Mouse (Mus musculus): ENCODE measurements around the gene Slc26a9. TPM values are rescaled to one million over a fixed set of nuclear protein-coding genes. Genes with fewer than 3 reads are reported as not detected.

Gene Slc26a9
- polyA plus RNA-seq, 1 experiment: not detected

- no peaks in the 10 kb centered on the region for H3K36me3 ChIP-seq (replicated peaks; ENCODE audit: low read length)
- H3K4me3 ChIP-seq (replicated peaks): no peak overlapping the region
- H3K9me3 ChIP-seq: no peaks in the 10 kb centered on the region
- peaks cover 90% of the 10 kb centered on the region for H3K27me3 ChIP-seq (replicated peaks)
- no peak for TF ChIP-seq FLI1 (IDR thresholded peaks at IDR 0.05; ENCODE audit: low read length)
- H3K4me1 ChIP-seq: peaks cover 90% of the 10 kb centered on the region
Measured at GRCm38 (mm10) chr1:131751181-131751890, 7.5 kb downstream of the Slc26a9 start.

GRCm38 (mm10) chr1:131751891-131752311 is 8.1 kb downstream of the Slc26a9 start:
- TF ChIP-seq FLI1 (IDR thresholded peaks at IDR 0.05; ENCODE audit: low read length) (no peak), GATA1 (IDR thresholded peaks at IDR 0.05; ENCODE audit: borderline replicate concordance, low read length) (no peak)
- Histone ChIP-seq H3K4me1 (peaks cover 86% of the 10 kb centered on the region), H3K36me3 (replicated peaks; ENCODE audit: low read length) (no peaks in the 10 kb centered on the region), H3K4me3 (replicated peaks) (no peak overlapping the region), H3K27me3 (replicated peaks) (peaks cover 90% of the 10 kb centered on the region), H3K9me3 (no peaks in the 10 kb centered on the region)

- peaks cover 63% of the 10 kb centered on the region for H3K4me1 ChIP-seq
- TF ChIP-seq FLI1 (IDR thresholded peaks at IDR 0.05; ENCODE audit: low read length) (no peak), GATA1 (IDR thresholded peaks at IDR 0.05; ENCODE audit: borderline replicate concordance, low read length) (no peak)
- H3K4me3 ChIP-seq (replicated peaks): no peak overlapping the region
Measured at GRCm38 (mm10) chr1:131754212-131754829, 10.5 kb downstream of the Slc26a9 start.

DNA sequence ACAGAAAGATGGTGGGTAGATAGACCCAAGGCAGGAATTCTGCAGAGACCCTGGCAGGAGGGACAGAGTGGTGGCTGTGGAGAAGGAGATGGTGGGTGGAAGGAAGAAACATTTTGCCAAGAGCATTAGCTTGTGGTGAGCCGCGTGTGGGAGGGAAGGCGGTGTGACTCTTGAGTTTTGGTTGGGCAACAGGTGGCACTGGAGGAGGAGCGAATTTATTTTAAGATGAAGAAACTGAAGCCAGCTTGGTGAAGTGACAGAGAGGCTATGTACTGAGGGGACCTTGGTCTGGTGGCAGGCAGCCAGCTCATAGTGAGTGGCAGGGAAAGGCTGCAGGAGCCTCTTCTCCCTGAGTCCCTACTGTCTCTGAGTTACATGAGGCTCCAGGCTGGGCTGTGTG is 11.1 kb downstream of the Slc26a9 start:
- no peaks in the 10 kb centered on the region for H3K9me3 ChIP-seq
- peak overlapping the region; percentile 3 for H3K4me3 ChIP-seq (replicated peaks)
- no peaks in the 10 kb centered on the region for H3K36me3 ChIP-seq (replicated peaks; ENCODE audit: low read length)
- TF ChIP-seq GATA1 (IDR thresholded peaks at IDR 0.05; ENCODE audit: borderline replicate concordance, low read length) (no peak), FLI1 (IDR thresholded peaks at IDR 0.05; ENCODE audit: low read length) (no peak)
- peaks cover 57% of the 10 kb centered on the region for H3K4me1 ChIP-seq
- H3K27me3 ChIP-seq (replicated peaks): peaks cover 87% of the 10 kb centered on the region

More at GRCm38 (mm10) chr1:131754212-131754829, 10.5 kb downstream of the Slc26a9 start:
- H3K36me3 ChIP-seq (replicated peaks; ENCODE audit: low read length): no peaks in the 10 kb centered on the region
- H3K9me3 ChIP-seq: no peaks in the 10 kb centered on the region
- peaks cover 91% of the 10 kb centered on the region for H3K27me3 ChIP-seq (replicated peaks)

DNA sequence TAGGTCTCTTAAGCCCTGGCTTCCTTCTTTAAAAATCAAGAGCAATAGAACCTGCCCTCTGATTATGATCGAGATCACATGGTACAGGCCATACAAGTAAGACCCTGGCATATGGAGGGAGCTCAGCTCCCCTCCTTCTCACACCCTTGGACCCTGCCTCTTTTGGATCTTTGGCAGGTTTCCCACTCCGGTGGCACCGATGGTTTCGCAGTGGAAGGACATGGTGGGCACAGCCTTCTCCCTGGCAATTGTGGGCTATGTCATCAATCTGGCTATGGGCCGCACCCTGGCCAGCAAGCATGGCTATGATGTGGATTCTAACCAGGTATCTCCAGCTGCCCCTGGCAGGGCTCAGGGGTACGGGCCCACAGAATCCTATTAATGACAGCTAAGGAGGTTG is 13.4 kb downstream of the Slc26a9 start:
- H3K4me3 ChIP-seq (replicated peaks): no peak overlapping the region
- H3K4me1 ChIP-seq: peaks cover 51% of the 10 kb centered on the region
- TF ChIP-seq GATA1 (IDR thresholded peaks at IDR 0.05; ENCODE audit: borderline replicate concordance, low read length) (no peak), FLI1 (IDR thresholded peaks at IDR 0.05; ENCODE audit: low read length) (no peak)
- no peaks in the 10 kb centered on the region for H3K36me3 ChIP-seq (replicated peaks; ENCODE audit: low read length)
- peaks cover 81% of the 10 kb centered on the region for H3K27me3 ChIP-seq (replicated peaks)
- no peaks in the 10 kb centered on the region for H3K9me3 ChIP-seq

GRCm38 (mm10) chr1:131758796-131759195 is 15.0 kb downstream of the Slc26a9 start:
- Histone ChIP-seq H3K27me3 (replicated peaks) (peaks cover 77% of the 10 kb centered on the region), H3K9me3 (no peaks in the 10 kb centered on the region), H3K4me1 (peaks cover 38% of the 10 kb centered on the region), H3K4me3 (replicated peaks) (no peak overlapping the region), H3K36me3 (replicated peaks; ENCODE audit: low read length) (no peaks in the 10 kb centered on the region)
- TF ChIP-seq GATA1 (IDR thresholded peaks at IDR 0.05; ENCODE audit: borderline replicate concordance, low read length) (no peak), FLI1 (IDR thresholded peaks at IDR 0.05; ENCODE audit: low read length) (no peak)

DNA sequence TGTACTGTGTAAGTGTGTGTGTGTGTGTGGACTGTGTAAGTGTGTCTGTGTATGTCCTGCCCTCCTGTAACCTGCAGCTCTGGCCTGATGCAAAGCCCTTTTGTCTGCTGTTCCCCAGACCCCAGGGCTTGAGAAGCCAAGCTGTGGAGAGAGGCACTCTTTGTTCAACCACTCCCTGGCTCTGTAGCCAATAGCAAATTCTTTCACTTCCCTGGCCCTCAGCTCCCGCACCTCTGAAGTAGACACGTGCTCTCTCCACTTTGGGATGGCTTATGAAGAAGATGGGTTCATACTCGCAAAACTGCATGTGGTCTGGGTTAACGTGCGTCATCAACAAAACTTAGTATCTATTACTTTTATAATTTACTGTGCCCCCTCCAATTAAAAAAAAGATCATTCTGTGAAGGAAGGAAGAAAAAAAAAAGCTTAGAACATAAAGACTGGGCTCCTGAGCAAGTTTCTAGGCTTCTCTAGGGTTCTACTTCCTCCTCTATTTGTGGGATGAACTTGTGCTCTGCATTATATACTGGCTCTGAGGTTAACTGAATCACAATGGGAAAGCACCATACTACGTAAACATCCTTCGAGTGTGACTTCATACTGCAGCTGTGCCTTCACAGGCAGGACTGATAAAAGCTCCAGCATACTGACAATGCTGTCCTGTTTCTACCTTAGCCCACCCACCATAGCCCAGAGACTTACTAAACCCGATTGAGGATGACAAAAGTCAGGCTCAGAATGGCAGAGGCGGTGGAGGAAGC is 16.0 kb downstream of the Slc26a9 start:
- no peaks in the 10 kb centered on the region for H3K36me3 ChIP-seq (replicated peaks; ENCODE audit: low read length)
- H3K27me3 ChIP-seq (replicated peaks): peaks cover 83% of the 10 kb centered on the region
- H3K4me1 ChIP-seq: peaks cover 29% of the 10 kb centered on the region
- H3K9me3 ChIP-seq: no peaks in the 10 kb centered on the region
- H3K4me3 ChIP-seq (replicated peaks): no peak overlapping the region
- TF ChIP-seq FLI1 (IDR thresholded peaks at IDR 0.05; ENCODE audit: low read length): no peak
- no peak for TF ChIP-seq GATA1 (IDR thresholded peaks at IDR 0.05; ENCODE audit: borderline replicate concordance, low read length)

- Histone ChIP-seq H3K36me3 (replicated peaks; ENCODE audit: low read length) (no peaks in the 10 kb centered on the region), H3K4me3 (replicated peaks) (no peak overlapping the region), H3K9me3 (no peaks in the 10 kb centered on the region), H3K4me1 (peaks cover 26% of the 10 kb centered on the region), H3K27me3 (replicated peaks) (peaks cover 79% of the 10 kb centered on the region)
- TF ChIP-seq GATA1 (IDR thresholded peaks at IDR 0.05; ENCODE audit: borderline replicate concordance, low read length) (no peak), FLI1 (IDR thresholded peaks at IDR 0.05; ENCODE audit: low read length) (no peak)
Measured at GRCm38 (mm10) chr1:131760428-131760820, 16.6 kb downstream of the Slc26a9 start.

DNA sequence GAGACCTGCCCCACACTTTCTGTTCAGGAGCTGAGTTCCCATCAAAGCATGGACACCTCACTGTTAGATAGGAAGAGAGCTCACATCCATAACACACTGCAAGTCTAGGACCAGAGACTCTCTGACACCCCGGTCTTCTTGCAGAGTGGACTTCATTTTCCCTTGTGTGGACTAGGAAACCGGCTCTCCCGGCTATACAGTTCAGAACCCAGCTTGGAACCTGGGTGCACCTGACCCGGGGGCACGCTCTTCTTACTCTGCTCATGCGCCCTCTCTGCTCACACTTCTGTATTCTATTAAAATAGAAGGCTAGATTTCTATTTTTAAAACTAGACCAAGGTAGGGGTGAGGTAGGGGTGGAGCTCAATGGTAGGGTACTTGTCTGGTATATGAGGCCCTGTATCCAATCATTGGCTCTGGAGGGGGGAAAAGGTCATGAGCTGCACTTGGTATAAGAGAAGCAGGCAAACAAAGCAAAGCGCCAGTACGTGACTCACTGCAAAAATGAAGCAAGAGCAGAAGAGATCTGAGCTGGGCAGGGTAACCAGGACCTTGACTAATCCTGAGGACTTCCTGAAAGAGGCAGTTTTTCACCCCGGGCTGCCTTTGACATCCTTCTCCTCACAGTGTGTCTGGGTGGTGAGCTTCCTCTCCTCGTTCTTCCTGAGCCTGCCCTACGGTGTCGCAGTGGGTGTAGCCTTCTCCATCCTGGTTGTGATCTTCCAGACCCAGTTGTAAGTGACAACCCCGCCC is 17.4 kb downstream of the Slc26a9 start:
- H3K4me1 ChIP-seq: peaks cover 25% of the 10 kb centered on the region
- no peaks in the 10 kb centered on the region for H3K36me3 ChIP-seq (replicated peaks; ENCODE audit: low read length)
- TF ChIP-seq GATA1 (IDR thresholded peaks at IDR 0.05; ENCODE audit: borderline replicate concordance, low read length) (no peak), FLI1 (IDR thresholded peaks at IDR 0.05; ENCODE audit: low read length) (no peak)
- no peak overlapping the region for H3K4me3 ChIP-seq (replicated peaks)
- H3K9me3 ChIP-seq: no peaks in the 10 kb centered on the region
- peaks cover 72% of the 10 kb centered on the region for H3K27me3 ChIP-seq (replicated peaks)

Data from megakaryocyte, embryonic 14.5 days (primary cell).